Mouse (Mus musculus) embryo, embryonic 10 days (tissue): Measurements from ENCODE around the gene Fgfr2.
A peak's percentile ranks its signal among the peaks of the same experiment; 100 is the strongest.

Source experiments
- DNase-seq: peaks from one replicate; pipeline ENCODE4 v3.0.0-alpha.2; 2015; ENCODE audit warnings: low spot score

Gene Fgfr2

GRCm38 (mm10) chr7:132693561-132693960, 429.6 kb downstream of the Fgfr2 start:
- DNase-seq = no peak

DNA sequence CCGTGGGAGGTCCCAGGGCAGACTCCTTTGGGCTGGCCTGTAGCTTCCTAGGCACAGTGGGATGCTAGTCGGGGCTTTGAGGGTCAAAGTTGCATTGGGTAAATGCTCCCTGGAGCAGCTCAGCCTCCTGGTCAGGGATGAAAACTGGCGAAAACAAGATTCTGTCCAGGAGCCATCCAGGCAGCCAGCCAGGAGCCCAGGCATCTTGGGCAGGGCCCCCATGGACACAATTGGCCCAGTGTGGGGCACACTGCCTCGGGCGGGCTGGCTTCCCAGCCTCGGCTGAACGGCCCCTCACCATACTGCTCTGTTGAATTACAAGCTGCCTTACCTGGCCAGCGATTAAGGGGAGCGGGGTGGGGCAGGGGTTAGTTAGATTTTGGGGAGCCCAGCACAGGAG, 430.4 kb downstream of the Fgfr2 start:
- no peak for DNase-seq

DNA sequence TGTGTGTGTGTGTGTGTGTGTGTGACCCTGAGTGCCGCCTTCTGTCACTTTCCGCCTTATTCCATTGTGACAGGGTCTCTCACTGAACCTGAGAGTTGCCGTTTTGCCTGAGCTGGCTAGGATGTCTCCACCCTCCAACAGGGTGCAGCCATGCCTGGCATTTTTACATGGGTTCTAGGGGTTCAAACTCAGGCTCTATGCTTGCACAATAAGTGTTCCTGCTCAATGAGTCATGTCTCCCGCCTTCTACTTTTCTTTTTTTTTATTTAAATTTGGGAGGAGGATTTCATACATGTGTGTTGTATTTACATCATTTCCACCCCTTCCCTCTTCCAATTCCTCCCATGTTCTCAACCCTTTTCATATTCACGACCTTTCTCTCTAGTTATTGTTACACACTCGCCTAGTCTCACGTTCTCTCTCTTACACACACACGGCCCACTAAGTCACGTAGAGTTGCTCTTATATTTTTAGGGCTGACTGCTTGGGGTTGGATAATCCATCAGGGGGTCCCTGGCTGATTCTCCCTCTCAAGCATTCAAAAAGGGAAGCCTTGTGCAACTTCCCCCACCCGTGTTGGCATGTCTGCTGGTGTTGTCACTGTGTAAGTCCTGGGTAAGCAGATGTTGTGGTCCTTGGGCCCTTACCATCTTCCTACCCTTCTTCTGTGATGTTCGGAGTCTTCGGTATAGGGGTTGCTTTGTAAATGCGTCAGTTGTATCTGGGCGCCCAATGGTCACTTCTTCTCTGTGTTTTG, 432.3 kb downstream of the Fgfr2 start:
- DNase-seq = no peak

GRCm38 (mm10) chr7:132689722-132690121, 433.4 kb downstream of the Fgfr2 start:
- DNase-seq = no peak

- peak; percentile 34 for DNase-seq
These were observed 434.4 kb downstream of the Fgfr2 start for GRCm38 (mm10) chr7:132688721-132689120.

- DNase-seq = peak; percentile 12
These were observed 435.3 kb downstream of the Fgfr2 start for GRCm38 (mm10) chr7:132687897-132688296.

- no peak for DNase-seq
These were observed 436.6 kb downstream of the Fgfr2 start for GRCm38 (mm10) chr7:132686515-132686914.

GRCm38 (mm10) chr7:132683923-132684322, 439.2 kb downstream of the Fgfr2 start:
- DNase-seq = no peak

GRCm38 (mm10) chr7:132682901-132683300, 440.2 kb downstream of the Fgfr2 start:
- DNase-seq = no peak

- no peak for DNase-seq
These were observed 440.8 kb downstream of the Fgfr2 start for GRCm38 (mm10) chr7:132682336-132682735.

DNA sequence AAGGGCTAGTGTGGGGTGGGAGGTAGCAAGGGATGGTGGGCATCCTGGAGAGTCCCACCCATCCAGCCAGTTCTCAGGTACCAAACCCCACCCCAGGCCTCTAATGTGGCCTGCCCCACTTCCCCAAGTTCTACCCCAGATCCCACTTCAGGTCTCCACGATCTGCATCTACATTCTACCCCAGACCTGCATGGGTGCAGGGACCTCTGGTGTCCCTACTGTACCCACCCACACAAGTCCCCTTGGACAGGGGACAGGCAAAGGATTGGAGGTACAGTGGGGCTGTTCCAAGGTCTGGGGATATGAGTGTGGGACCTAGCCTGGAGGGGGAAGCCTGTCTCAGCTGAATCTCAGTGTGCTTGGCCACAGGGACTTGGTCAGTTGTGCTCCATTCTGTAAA, 441.3 kb downstream of the Fgfr2 start:
- no peak for DNase-seq

- DNase-seq = no peak
These were observed 441.9 kb downstream of the Fgfr2 start for GRCm38 (mm10) chr7:132681296-132681695.

DNA sequence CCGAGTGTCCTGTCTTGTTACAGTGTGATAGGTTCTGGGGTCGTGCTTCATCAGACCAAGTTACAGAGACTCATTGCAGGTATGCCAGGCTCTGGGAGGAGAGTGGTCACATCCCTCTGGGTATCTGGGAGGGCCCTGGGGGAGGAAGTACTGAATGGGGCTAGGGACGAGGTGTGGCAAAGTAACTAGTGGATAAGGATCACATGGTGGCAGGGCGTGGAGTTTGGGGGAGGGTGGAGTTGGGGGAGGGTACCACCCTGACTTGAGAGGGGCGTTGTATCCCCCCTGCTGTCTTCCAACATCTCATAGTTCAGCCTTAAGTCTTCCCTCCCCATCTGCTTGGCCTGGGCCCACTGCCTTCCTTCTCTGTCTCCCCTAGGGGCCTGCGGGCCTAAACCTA, 443.6 kb downstream of the Fgfr2 start:
- no peak for DNase-seq

DNA sequence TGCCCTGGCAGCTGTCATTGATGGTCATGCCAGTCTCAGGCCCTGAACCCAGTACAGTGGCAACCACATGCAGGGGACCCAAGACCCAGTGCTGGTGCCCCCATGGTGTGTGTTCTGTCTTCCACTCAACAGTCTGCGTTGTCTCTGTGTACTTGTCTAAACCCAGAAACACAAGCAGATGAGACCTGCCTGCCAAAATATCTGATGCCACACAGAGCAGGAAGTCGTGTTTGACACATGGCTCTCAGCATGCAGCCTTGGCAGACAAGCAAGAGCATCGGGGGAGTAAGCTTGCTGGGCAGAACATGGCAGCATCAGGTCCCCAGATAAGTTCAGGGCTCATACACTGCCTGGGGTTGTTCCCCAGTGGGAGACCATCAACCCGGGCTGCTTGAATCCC, 444.0 kb downstream of the Fgfr2 start:
- DNase-seq = no peak

DNA sequence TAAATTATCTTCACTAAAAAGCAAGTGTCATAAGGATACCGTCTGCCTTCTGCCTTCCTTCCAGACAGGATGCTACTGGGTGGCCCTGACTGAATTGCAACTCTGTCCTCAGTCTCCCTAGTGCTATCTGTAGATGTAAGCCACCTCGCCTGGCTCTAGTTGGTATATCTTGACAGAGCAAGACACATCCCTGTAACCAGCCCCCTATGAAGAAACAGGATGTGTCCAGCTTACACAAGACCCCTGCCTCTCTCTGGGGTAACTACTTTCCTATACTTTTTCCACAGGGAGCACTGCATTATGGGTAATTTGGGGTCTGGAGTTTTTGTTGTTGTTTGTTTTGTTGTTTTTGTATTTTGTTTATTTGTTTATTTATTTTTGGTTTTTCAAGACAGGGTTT, 447.2 kb downstream of the Fgfr2 start:
- DNase-seq = no peak

DNA sequence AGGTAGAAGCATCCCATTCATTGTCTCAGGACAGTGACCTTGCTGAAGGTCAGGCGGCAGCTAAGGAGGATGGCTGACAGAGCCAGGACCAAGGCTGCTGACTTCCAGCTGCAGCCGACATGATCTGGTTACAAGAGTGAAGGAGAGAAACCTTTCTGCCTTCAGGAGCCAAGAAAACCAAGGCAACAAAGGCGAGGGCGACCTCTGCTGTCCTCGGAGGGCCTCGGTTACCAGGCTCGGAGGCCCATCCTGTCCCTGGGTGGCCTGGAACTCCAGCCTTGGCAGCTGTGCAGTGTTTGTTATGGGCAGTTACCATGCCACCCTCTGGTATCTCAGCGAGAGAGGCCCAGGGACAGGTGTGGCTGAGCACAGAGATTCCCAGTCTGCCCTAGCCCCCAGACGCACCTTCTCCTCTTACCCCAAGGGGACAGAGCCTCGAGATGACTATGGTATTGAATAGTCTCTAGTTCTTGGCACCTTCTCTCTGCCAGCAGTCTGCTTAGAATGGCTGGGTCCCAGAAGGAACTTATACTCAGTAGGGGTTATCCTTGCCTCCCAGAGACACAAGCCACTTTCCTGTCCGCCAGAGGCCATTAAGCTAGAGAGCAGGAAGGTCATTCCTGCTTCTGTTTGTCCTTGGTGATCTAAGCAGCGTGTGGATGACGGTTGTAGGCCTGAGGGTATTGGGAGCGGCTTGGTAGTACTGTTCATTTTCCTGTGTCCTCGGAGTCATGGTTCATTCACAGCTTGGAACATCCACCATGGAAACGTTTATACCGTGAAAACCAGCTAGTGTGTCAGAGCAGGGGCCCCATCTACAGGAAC, 449.0 kb downstream of the Fgfr2 start:
- peak; percentile 65 for DNase-seq

- peak; percentile 15 for DNase-seq
These were observed 450.6 kb downstream of the Fgfr2 start for GRCm38 (mm10) chr7:132672481-132672959.

DNA sequence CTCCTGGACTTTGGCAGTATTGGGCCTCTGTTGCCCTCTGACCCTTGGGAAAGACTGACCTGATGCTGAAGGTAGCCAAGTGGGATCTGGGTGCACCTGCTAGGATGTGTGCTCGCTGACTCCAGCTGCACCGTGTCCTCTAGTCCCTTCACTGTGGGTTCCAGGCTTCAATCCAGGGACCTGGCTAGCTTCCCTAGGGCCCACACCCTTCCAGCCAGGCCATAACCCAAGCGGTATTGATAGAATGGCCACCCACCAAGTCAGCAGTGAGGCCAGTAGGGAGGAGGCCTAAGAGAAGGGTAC, 452.3 kb downstream of the Fgfr2 start:
- DNase-seq = no peak

GRCm38 (mm10) chr7:132669999-132670862, 452.9 kb downstream of the Fgfr2 start:
- DNase-seq = no peak

GRCm38 (mm10) chr7:132668604-132669003, 454.5 kb downstream of the Fgfr2 start:
- DNase-seq = no peak

- no peak for DNase-seq
These were observed 456.6 kb downstream of the Fgfr2 start for GRCm38 (mm10) chr7:132666516-132666915.

DNA sequence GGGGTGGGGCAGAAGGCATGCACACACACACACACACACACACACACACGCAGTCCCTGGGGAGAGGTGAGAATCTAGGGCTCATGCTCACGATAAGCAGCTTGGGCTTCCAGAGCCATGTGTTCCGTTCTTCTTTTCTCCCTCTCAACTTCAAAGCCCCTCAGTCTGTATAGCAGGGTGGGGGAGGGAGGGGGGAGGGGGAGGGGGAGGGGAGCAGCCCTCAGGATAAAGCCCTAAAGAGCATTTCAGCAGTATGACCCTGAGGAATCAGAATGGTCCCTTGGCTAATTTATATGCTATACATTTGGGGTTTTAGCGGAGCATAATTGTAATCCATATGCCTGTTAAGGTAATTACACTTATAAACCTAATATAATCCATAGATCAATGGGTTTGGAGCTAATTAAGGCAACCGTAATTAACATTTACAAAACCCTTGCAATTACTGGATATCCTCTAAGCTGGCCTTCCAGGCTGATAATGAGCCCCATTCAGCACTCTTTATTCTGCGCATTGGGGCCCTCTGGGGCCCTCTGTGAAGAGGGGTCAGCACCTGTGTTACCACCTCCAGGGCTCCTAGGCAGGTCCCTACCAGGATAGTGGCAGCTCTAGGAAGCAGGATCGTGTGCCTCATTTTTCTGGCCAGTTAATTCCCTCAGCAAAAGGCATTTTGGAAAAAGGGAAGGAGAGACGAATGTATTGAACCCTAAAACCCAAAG, 457.3 kb downstream of the Fgfr2 start:
- no peak for DNase-seq
